ENCODE assay signal across 27 mouse cellular contexts in genomic region chr2:154447821-154448220, GRCm38 (mm10). TPM values are rescaled to one million over a fixed set of nuclear protein-coding genes. Genes with fewer than 3 reads are reported as not detected.
"Had no signal": no experiment of that assay in that cellular context is flagged by ENCODE, and none has a peak within 500 bp of the region (broad histone marks: within the 10 kb centered on the region; RNA-seq: fewer than 3 reads in every experiment).

No protein-coding gene starts in this region.

- H3K9ac ChIP-seq: embryonic facial prominence, embryonic 12.5 days; embryonic facial prominence, embryonic 13.5 days; embryonic facial prominence, embryonic 15.5 days; forebrain, embryonic 12.5 days; forebrain, embryonic 13.5 days; forebrain, embryonic 15.5 days; forebrain, postnatal 0 days; heart, embryonic 12.5 days; heart, embryonic 13.5 days had no signal

- H3K4me3 ChIP-seq: embryonic facial prominence, embryonic 10.5 days; embryonic facial prominence, embryonic 12.5 days; embryonic facial prominence, embryonic 13.5 days; embryonic facial prominence, embryonic 15.5 days; erythroblast, embryonic 14.5 days; forebrain, embryonic 10.5 days; forebrain, embryonic 12.5 days; forebrain, embryonic 13.5 days; forebrain, embryonic 15.5 days; gastrocnemius, adult 2 months; heart, adult 2 months; heart, embryonic 10.5 days; heart, embryonic 12.5 days; heart, embryonic 13.5 days had no signal

- H3K27ac ChIP-seq: embryonic facial prominence, embryonic 10.5 days; embryonic facial prominence, embryonic 12.5 days; embryonic facial prominence, embryonic 13.5 days; embryonic facial prominence, embryonic 15.5 days; forebrain, embryonic 10.5 days; forebrain, embryonic 12.5 days; forebrain, embryonic 13.5 days; forebrain, embryonic 15.5 days; gastrocnemius, adult 2 months; heart, adult 2 months; heart, embryonic 10.5 days; heart, embryonic 13.5 days had no signal

- H3K4me1 ChIP-seq: embryonic facial prominence, embryonic 10.5 days; embryonic facial prominence, embryonic 12.5 days; embryonic facial prominence, embryonic 13.5 days; embryonic facial prominence, embryonic 15.5 days; forebrain, embryonic 10.5 days; forebrain, embryonic 12.5 days; forebrain, embryonic 13.5 days; forebrain, embryonic 15.5 days; heart, embryonic 10.5 days; heart, embryonic 13.5 days had no signal

- H3K9me3 ChIP-seq: embryonic facial prominence, embryonic 12.5 days; embryonic facial prominence, embryonic 13.5 days; embryonic facial prominence, embryonic 15.5 days; forebrain, embryonic 12.5 days; forebrain, embryonic 15.5 days; heart, embryonic 10.5 days; heart, embryonic 13.5 days had no signal

- DNase-seq: cerebellum, adult 9-11 months; cerebellum, postnatal 10 days; cerebellum, postnatal 14 days; cerebellum, postnatal 25 days; cerebellum, postnatal 36 days; embryo, embryonic 11 days; forebrain, postnatal 0 days; gastrocnemius, adult 2 months; gastrocnemius, postnatal 14 days; gastrocnemius, postnatal 25 days; gastrocnemius, postnatal 36 days; heart, adult 18-20 months; heart, adult 2 months had no signal

RNA-seq across cellular contexts. Expression of gene Snta1, which starts 39.9 kb away (rescaled TPM):
- total RNA-seq: common myeloid progenitor, adult 5-6 weeks; granulocyte monocyte progenitor cell, adult 5-6 weeks had no signal
